In the genomic region with DNA sequence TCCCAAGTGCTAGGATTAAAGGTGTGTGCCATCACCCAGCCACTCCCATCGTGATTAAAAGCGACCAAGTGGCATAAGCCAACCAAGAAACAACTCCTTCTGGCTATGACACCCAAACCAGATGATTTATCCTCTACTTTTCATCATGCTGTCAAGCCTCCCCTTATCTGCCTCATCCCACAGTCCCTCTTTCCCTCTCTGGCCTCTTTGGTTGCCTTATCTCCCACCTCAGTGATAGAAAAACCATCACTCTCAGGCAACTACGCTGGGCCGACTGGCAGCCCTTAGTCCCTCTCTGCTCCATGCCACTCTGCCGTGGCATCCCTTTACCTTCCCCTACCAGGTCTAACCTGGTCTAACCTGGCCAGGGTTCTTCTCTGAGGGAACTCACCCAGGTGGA, we compare ENCODE assay signal across 22 mouse cellular contexts. TPM values are rescaled to one million over a fixed set of nuclear protein-coding genes. Genes with fewer than 3 reads are reported as not detected.
DNase-seq lines count a peak whose midpoint lies in the region; ATAC-seq lines count a peak whose summit lies in the region.
"Had no signal": no experiment of that assay in that cellular context is flagged by ENCODE, and none has a peak within 500 bp of the region (broad histone marks: within the 10 kb centered on the region; RNA-seq: fewer than 3 reads in every experiment).

No protein-coding gene starts in this region.

- ATAC-seq in erythroblast, adult 5-6 weeks (replicated peaks; ENCODE audit: low FRiP score, poor library complexity, severe bottlenecking) = no peak
- ATAC-seq in liver, embryonic 12.5 days = peak; percentile 46; the same call in 1 of the 2 replicates
- ATAC-seq in liver, embryonic 16.5 days (ENCODE audit: low read depth) = peak; percentile 59
- no peak for ATAC-seq in neural tube, embryonic 15.5 days (ENCODE audit: low FRiP score)
- ATAC-seq: CD4-positive, CD25-positive, alpha-beta regulatory T cell, adult 4 months; forebrain, embryonic 16.5 days; hindbrain, embryonic 16.5 days had no signal

- peaks cover 21% of the 10 kb centered on the region for H3K4me1 ChIP-seq in erythroblast, embryonic 14.5 days (ENCODE audit: control insufficient read depth)
- peaks cover 18% of the 10 kb centered on the region for H3K4me1 ChIP-seq in liver, embryonic 12.5 days
- H3K4me1 ChIP-seq in liver, embryonic 16.5 days (ENCODE audit: control insufficient read depth, low read depth, low read length) = peaks cover 15% of the 10 kb centered on the region
- H3K4me1 ChIP-seq in neural tube, embryonic 15.5 days = no peaks in the 10 kb centered on the region
- H3K4me1 ChIP-seq: embryonic facial prominence, embryonic 15.5 days; forebrain, embryonic 12.5 days; heart, embryonic 13.5 days had no signal

- peak overlapping the region; percentile 29 for H3K4me2 ChIP-seq in liver, embryonic 12.5 days
- H3K4me2 ChIP-seq in liver, embryonic 16.5 days (ENCODE audit: low read depth, low read length) = peak overlapping the region; percentile 15; the same call in 1 of the 2 replicates
- no peak overlapping the region for H3K4me2 ChIP-seq in neural tube, embryonic 15.5 days
- H3K4me2 ChIP-seq: embryonic facial prominence, embryonic 15.5 days; forebrain, embryonic 12.5 days; heart, embryonic 13.5 days had no signal

- WGBS in liver, embryonic 12.5 days (ENCODE audit: insufficient replicate concordance) = 35% methylated on average over 5 of the region's 5 CpGs
- 24% methylated on average over 5 of the region's 5 CpGs for WGBS in liver, embryonic 16.5 days (ENCODE audit: insufficient replicate concordance)
- 92% methylated on average over 5 of the region's 5 CpGs for WGBS in neural tube, embryonic 15.5 days

- DNase-seq in gastrocnemius, postnatal 4 days (ENCODE audit: low spot score in 2 of 2) = no peak
- no peak for DNase-seq in thymus, adult 18-20 months
- DNase-seq: adrenal gland, postnatal 10 days; B cell, adult 2 months; cerebellum, adult 18-20 months; cerebellum, postnatal 10 days; gastrocnemius, postnatal 14 days; heart, adult 11 months; heart, postnatal 36 days had no signal

- H3K27me3 ChIP-seq in erythroblast, embryonic 14.5 days (ENCODE audit: control insufficient read depth) = peaks cover 2% of the 10 kb centered on the region; the same call in 1 of the 2 replicates
- no peaks in the 10 kb centered on the region; the same call in 1 of the 2 replicates for H3K27me3 ChIP-seq in liver, embryonic 12.5 days (replicated peaks)
- no peaks in the 10 kb centered on the region for H3K27me3 ChIP-seq in liver, embryonic 16.5 days (ENCODE audit: control insufficient read depth, insufficient read depth, low read depth, low read length)
- H3K27me3 ChIP-seq in neural tube, embryonic 15.5 days (replicated peaks) = no peaks in the 10 kb centered on the region
- H3K27me3 ChIP-seq: embryonic facial prominence, embryonic 15.5 days; forebrain, embryonic 12.5 days; heart, embryonic 13.5 days had no signal

- H3K4me3 ChIP-seq in erythroblast, embryonic 14.5 days (replicated peaks) = peak overlapping the region; percentile 14
- no peak overlapping the region for H3K4me3 ChIP-seq in liver, embryonic 12.5 days
- H3K4me3 ChIP-seq in liver, embryonic 16.5 days (ENCODE audit: low read depth, low read length) = no peak overlapping the region
- no peak overlapping the region for H3K4me3 ChIP-seq in neural tube, embryonic 15.5 days (replicated peaks)
- H3K4me3 ChIP-seq: embryonic facial prominence, embryonic 15.5 days; forebrain, embryonic 12.5 days; heart, embryonic 13.5 days had no signal

- no peaks in the 10 kb centered on the region for H3K36me3 ChIP-seq in erythroblast, embryonic 14.5 days (ENCODE audit: control insufficient read depth)
- H3K36me3 ChIP-seq in liver, embryonic 12.5 days = no peaks in the 10 kb centered on the region
- H3K36me3 ChIP-seq in liver, embryonic 16.5 days (ENCODE audit: control insufficient read depth, insufficient read depth) = no peaks in the 10 kb centered on the region
- no peaks in the 10 kb centered on the region for H3K36me3 ChIP-seq in neural tube, embryonic 15.5 days
- H3K36me3 ChIP-seq: embryonic facial prominence, embryonic 15.5 days; forebrain, embryonic 12.5 days; G1E; heart, embryonic 13.5 days had no signal

- 0 out of 2 replicates have a peak overlapping the region, but pooled peaks have one; percentile 17 for H3K9ac ChIP-seq in liver, embryonic 12.5 days
- no peak overlapping the region for H3K9ac ChIP-seq in liver, embryonic 16.5 days (ENCODE audit: low read depth, low read length)
- no peak overlapping the region for H3K9ac ChIP-seq in neural tube, embryonic 15.5 days (replicated peaks)
- H3K9ac ChIP-seq: embryonic facial prominence, embryonic 15.5 days; forebrain, embryonic 12.5 days; heart, embryonic 13.5 days had no signal

- H3K9me3 ChIP-seq in erythroblast, embryonic 14.5 days (ENCODE audit: control insufficient read depth, low read length) = peaks cover 2% of the 10 kb centered on the region
- no peaks in the 10 kb centered on the region for H3K9me3 ChIP-seq in liver, embryonic 12.5 days (replicated peaks)
- no peaks in the 10 kb centered on the region for H3K9me3 ChIP-seq in liver, embryonic 16.5 days (replicated peaks; ENCODE audit: control insufficient read depth, low read length)
- H3K9me3 ChIP-seq in neural tube, embryonic 15.5 days (replicated peaks) = no peaks in the 10 kb centered on the region
- H3K9me3 ChIP-seq: embryonic facial prominence, embryonic 15.5 days; forebrain, embryonic 12.5 days; G1E had no signal

- no peak overlapping the region for H3K27ac ChIP-seq in liver, embryonic 12.5 days
- peak overlapping the region; percentile 1; the same call in 1 of the 2 replicates for H3K27ac ChIP-seq in liver, embryonic 16.5 days (ENCODE audit: low read length)
- no peak overlapping the region for H3K27ac ChIP-seq in neural tube, embryonic 15.5 days (replicated peaks)
- H3K27ac ChIP-seq: embryonic facial prominence, embryonic 15.5 days; forebrain, embryonic 12.5 days; heart, embryonic 13.5 days had no signal

RNA-seq across cellular contexts. Expression of gene Rpl7l1, which starts 4.5 kb away (rescaled TPM):
- 0.31 and 0.42 TPM in 2 replicates for polyA plus RNA-seq in erythroblast, embryonic 14.5 days (2012)
- total RNA-seq in erythroblast, adult 5-6 weeks (2015; ENCODE audit: low replicate concordance) = 21.1 and 22.7 TPM in 2 replicates
- total RNA-seq in erythroblast, adult 5-6 weeks (2017; ENCODE audit: low replicate concordance) = 19.1 and 46.3 TPM in 2 replicates
- polyA plus RNA-seq in liver, embryonic 12.5 days (2016; fragmentation: Nextera tagmentation; extraction: Ambion mirVana) = 140 and 144 TPM in 2 replicates
- 68.9 and 72.2 TPM in 2 replicates for polyA plus RNA-seq in liver, embryonic 16.5 days (2015; fragmentation: Nextera tagmentation; extraction: Ambion mirVana)
- 77.2 and 88.4 TPM in 2 replicates for polyA plus RNA-seq in neural tube, embryonic 15.5 days (2015; fragmentation: Nextera tagmentation; extraction: Ambion mirVana)
- 10 to 100 TPM; 71.1 to 76.2 TPM for total RNA-seq in gastrocnemius, postnatal 4 days (2021)

RNA-seq across cellular contexts. Expression of gene 2310039H08Rik, which starts 14.5 kb away (rescaled TPM):
- polyA plus RNA-seq in erythroblast, embryonic 14.5 days (2012) = 6.8 and 7.8 TPM in 2 replicates
- 5.6 and 7.5 TPM in 2 replicates for total RNA-seq in erythroblast, adult 5-6 weeks (2015; ENCODE audit: low replicate concordance)
- 0.34 TPM in 1 of 2 replicates, not detected in the other for total RNA-seq in erythroblast, adult 5-6 weeks (2017; ENCODE audit: low replicate concordance)
- 55.2 and 56.5 TPM in 2 replicates for polyA plus RNA-seq in liver, embryonic 12.5 days (2016; fragmentation: Nextera tagmentation; extraction: Ambion mirVana)
- polyA plus RNA-seq in liver, embryonic 16.5 days (2015; fragmentation: Nextera tagmentation; extraction: Ambion mirVana) = 56.1 and 56.6 TPM in 2 replicates
- polyA plus RNA-seq in neural tube, embryonic 15.5 days (2015; fragmentation: Nextera tagmentation; extraction: Ambion mirVana) = 53.8 and 56.8 TPM in 2 replicates
- total RNA-seq in gastrocnemius, postnatal 4 days (2021) = 10 to 100 TPM; 34.7 to 43.2 TPM

RNA-seq across cellular contexts. Expression of gene Ptcra, which starts 23.4 kb away (rescaled TPM):
- not detected in 2 replicates for polyA plus RNA-seq in erythroblast, embryonic 14.5 days (2012)
- not detected in 2 replicates for total RNA-seq in erythroblast, adult 5-6 weeks (2015; ENCODE audit: low replicate concordance)
- not detected in 2 replicates for total RNA-seq in erythroblast, adult 5-6 weeks (2017; ENCODE audit: low replicate concordance)
- polyA plus RNA-seq in liver, embryonic 12.5 days (2016; fragmentation: Nextera tagmentation; extraction: Ambion mirVana) = 0.60 and 0.62 TPM in 2 replicates
- polyA plus RNA-seq in liver, embryonic 16.5 days (2015; fragmentation: Nextera tagmentation; extraction: Ambion mirVana) = 0.13 and 0.16 TPM in 2 replicates
- polyA plus RNA-seq in neural tube, embryonic 15.5 days (2015; fragmentation: Nextera tagmentation; extraction: Ambion mirVana) = 0.19 and 43.5 TPM in 2 replicates
- not detected for total RNA-seq in gastrocnemius, postnatal 4 days (2021)
- total RNA-seq: adrenal gland, postnatal 10 days; gastrocnemius, postnatal 14 days; heart, postnatal 36 days had no signal
- polyA plus RNA-seq: forebrain, embryonic 16.5 days; heart, postnatal 0 days; hindbrain, embryonic 16.5 days had no signal

RNA-seq across cellular contexts. Expression of gene Cnpy3, which starts 34.9 kb away (rescaled TPM):
- polyA plus RNA-seq in erythroblast, embryonic 14.5 days (2012) = 3.0 and 3.2 TPM in 2 replicates
- total RNA-seq in erythroblast, adult 5-6 weeks (2015; ENCODE audit: low replicate concordance) = 6.9 and 8.8 TPM in 2 replicates
- total RNA-seq in erythroblast, adult 5-6 weeks (2017; ENCODE audit: low replicate concordance) = 7.7 and 18.2 TPM in 2 replicates
- polyA plus RNA-seq in liver, embryonic 12.5 days (2016; fragmentation: Nextera tagmentation; extraction: Ambion mirVana) = 39.6 and 39.7 TPM in 2 replicates
- polyA plus RNA-seq in liver, embryonic 16.5 days (2015; fragmentation: Nextera tagmentation; extraction: Ambion mirVana) = 24.7 TPM in 2 replicates
- polyA plus RNA-seq in neural tube, embryonic 15.5 days (2015; fragmentation: Nextera tagmentation; extraction: Ambion mirVana) = 72.2 and 76.1 TPM in 2 replicates
- 10 to 100 TPM; 26.4 to 27.8 TPM for total RNA-seq in gastrocnemius, postnatal 4 days (2021)

RNA-seq across cellular contexts. Expression of gene Gnmt, which starts 58.0 kb away (rescaled TPM):
- polyA plus RNA-seq in erythroblast, embryonic 14.5 days (2012) = 0.05 TPM in 1 of 2 replicates, not detected in the other
- not detected in 2 replicates for total RNA-seq in erythroblast, adult 5-6 weeks (2015; ENCODE audit: low replicate concordance)
- not detected in 2 replicates for total RNA-seq in erythroblast, adult 5-6 weeks (2017; ENCODE audit: low replicate concordance)
- polyA plus RNA-seq in liver, embryonic 12.5 days (2016; fragmentation: Nextera tagmentation; extraction: Ambion mirVana) = 5.8 and 6.7 TPM in 2 replicates
- polyA plus RNA-seq in liver, embryonic 16.5 days (2015; fragmentation: Nextera tagmentation; extraction: Ambion mirVana) = 112 and 152 TPM in 2 replicates
- 1.7 and 1.9 TPM in 2 replicates for polyA plus RNA-seq in neural tube, embryonic 15.5 days (2015; fragmentation: Nextera tagmentation; extraction: Ambion mirVana)
- under 1 TPM; 0.44 to 0.52 TPM for total RNA-seq in gastrocnemius, postnatal 4 days (2021)
- total RNA-seq: G1E had no signal
- polyA plus RNA-seq: CD4-positive, CD25-positive, alpha-beta regulatory T cell, adult 4 months had no signal

Comparison
In these comparisons a context has a peak if more than half of its experiments do, and no peak if none do; other contexts are left out.
1. ATAC-seq: peak in liver, embryonic 12.5 days (single experiment) and liver, embryonic 16.5 days (single experiment); none in erythroblast, adult 5-6 weeks (single experiment) and neural tube, embryonic 15.5 days (single experiment).
2. RNA of gene Rpl7l1, which starts 4.5 kb away (polyA plus RNA-seq): 140 to 144 TPM in liver, embryonic 12.5 days, 77.2 to 88.4 TPM in neural tube, embryonic 15.5 days and 68.9 to 72.2 TPM in liver, embryonic 16.5 days; 0.31 to 0.42 TPM in erythroblast, embryonic 14.5 days; every median in the first group is over 10 times any median in the second.